Mouse (Mus musculus) lung, adult 2 months (tissue): Measurements from ENCODE around the gene Fam189a2.

ENCODE experiments used
- CTCF ChIP-seq: fragments of 200-500 bp; IDR thresholded peaks from 2 replicates; pipeline ENCODE4 v1.5.1; 2011; ENCODE audit warnings: mild to moderate bottlenecking, low read length, control low read depth; ENCODE audit not compliant: insufficient read depth
- POLR2A ChIP-seq: fragments of 200-500 bp; IDR thresholded peaks from 2 replicates; pipeline ENCODE4 v1.6.1; 2011; ENCODE audit warnings: low read depth, mild to moderate bottlenecking, control low read depth, low read length, borderline replicate concordance; ENCODE audit errors: extremely low read depth

- TF ChIP-seq CTCF (peak; percentile 94), POLR2A (no peak)
These were observed 69.3 kb downstream of the Fam189a2 start for GRCm38 (mm10) chr19:23961516-23961915.
